Mouse (Mus musculus): ENCODE measurements around the gene Wfikkn1. TPM values are rescaled to one million over a fixed set of nuclear protein-coding genes. Genes with fewer than 3 reads are reported as not detected.
A peak's percentile ranks its signal among the peaks of the same experiment; 100 is the strongest.

Wfikkn1 gene
- total and polyA plus RNA-seq, 2 experiments from 2014 or later, result 0.29 to 1.5 TPM

GRCm38 (mm10) chr17:25836397-25837075 lies 44.1 kb downstream of the Wfikkn1 start:
- Histone ChIP-seq H3K36me3 (ENCODE audit: insufficient read depth) (peaks cover 29% of the 10 kb centered on the region), H3K4me1 (ENCODE audit: insufficient read depth) (peaks cover 33% of the 10 kb centered on the region), H3K9me3 (ENCODE audit: low read length) (no peaks in the 10 kb centered on the region), H3K27ac (ENCODE audit: low read depth, low read length) (peak overlapping the region; percentile 84), H3K4me2 (ENCODE audit: low read depth) (peak overlapping the region; percentile 89), H3K4me3 (ENCODE audit: low read depth, low read length) (peak overlapping the region; percentile 61), H3K9ac (peak overlapping the region; percentile 77), H3K27me3 (ENCODE audit: insufficient read depth, low read length) (no peaks in the 10 kb centered on the region)
- DNase-seq (no peak), ATAC-seq (peak; percentile 0; the same call in 1 of the 2 replicates)
- WGBS, result 24% methylated on average over 21 of the region's 23 CpGs
- TF ChIP-seq CTCF (IDR thresholded peaks at IDR 0.05; ENCODE audit: low read depth), result no peak

GRCm38 (mm10) chr17:25835816-25836215 lies 44.8 kb downstream of the Wfikkn1 start:
- 92% methylated on average over 16 of the region's 16 CpGs for WGBS
- Histone ChIP-seq H3K27ac (ENCODE audit: low read depth, low read length) (no peak overlapping the region), H3K4me3 (ENCODE audit: low read depth, low read length) (no peak overlapping the region), H3K9me3 (ENCODE audit: low read length) (no peaks in the 10 kb centered on the region), H3K4me1 (ENCODE audit: insufficient read depth) (peaks cover 37% of the 10 kb centered on the region), H3K4me2 (ENCODE audit: low read depth) (peak overlapping the region; percentile 89), H3K36me3 (ENCODE audit: insufficient read depth) (peaks cover 29% of the 10 kb centered on the region), H3K9ac (peak overlapping the region; percentile 77; the same call in 1 of the 2 replicates), H3K27me3 (ENCODE audit: insufficient read depth, low read length) (no peaks in the 10 kb centered on the region)
- no peak for DNase-seq
- no peak for TF ChIP-seq CTCF (IDR thresholded peaks at IDR 0.05; ENCODE audit: low read depth)
- ATAC-seq, result no peak

GRCm38 (mm10) chr17:25835301-25835700 lies 45.4 kb downstream of the Wfikkn1 start:
- ATAC-seq (no peak), DNase-seq (no peak)
- no peak overlapping the region for H3K27ac ChIP-seq (ENCODE audit: low read depth, low read length)
- WGBS, result 91% methylated on average over 7 of the region's 7 CpGs
- peaks cover 37% of the 10 kb centered on the region for H3K4me1 ChIP-seq (ENCODE audit: insufficient read depth)
- no peak overlapping the region for H3K9ac ChIP-seq
- no peaks in the 10 kb centered on the region for H3K9me3 ChIP-seq (ENCODE audit: low read length)
- H3K36me3 ChIP-seq (ENCODE audit: insufficient read depth), result peaks cover 29% of the 10 kb centered on the region
- no peak overlapping the region for H3K4me3 ChIP-seq (ENCODE audit: low read depth, low read length)
- TF ChIP-seq CTCF (IDR thresholded peaks at IDR 0.05; ENCODE audit: low read depth), result no peak
- no peaks in the 10 kb centered on the region for H3K27me3 ChIP-seq (ENCODE audit: insufficient read depth, low read length)
- H3K4me2 ChIP-seq (ENCODE audit: low read depth), result no peak overlapping the region

- Histone ChIP-seq H3K4me2 (ENCODE audit: low read depth) (peak overlapping the region; percentile 89), H3K4me3 (ENCODE audit: low read depth, low read length) (peak overlapping the region; percentile 59), H3K27ac (ENCODE audit: low read depth, low read length) (no peak overlapping the region), H3K4me1 (ENCODE audit: insufficient read depth) (peaks cover 42% of the 10 kb centered on the region), H3K36me3 (ENCODE audit: insufficient read depth) (peaks cover 29% of the 10 kb centered on the region), H3K9me3 (ENCODE audit: low read length) (no peaks in the 10 kb centered on the region), H3K9ac (no peak overlapping the region), H3K27me3 (ENCODE audit: insufficient read depth, low read length) (no peaks in the 10 kb centered on the region)
- ATAC-seq (no peak), DNase-seq (no peak)
- no peak for TF ChIP-seq CTCF (IDR thresholded peaks at IDR 0.05; ENCODE audit: low read depth)
- whole genome bisulfite sequencing, result 90% methylated on average over 12 of the region's 12 CpGs
Measured at GRCm38 (mm10) chr17:25834595-25835222, 45.9 kb downstream of the Wfikkn1 start.

- peak overlapping the region; percentile 93 for H3K27ac ChIP-seq (ENCODE audit: low read depth, low read length)
- peaks cover 44% of the 10 kb centered on the region for H3K4me1 ChIP-seq (ENCODE audit: insufficient read depth)
- ATAC-seq (no peak), DNase-seq (no peak)
- H3K9me3 ChIP-seq (ENCODE audit: low read length), result no peaks in the 10 kb centered on the region
- no peak overlapping the region for H3K9ac ChIP-seq
- peak overlapping the region; percentile 59 for H3K4me3 ChIP-seq (ENCODE audit: low read depth, low read length)
- TF ChIP-seq CTCF (IDR thresholded peaks at IDR 0.05; ENCODE audit: low read depth), result no peak
- no peaks in the 10 kb centered on the region for H3K27me3 ChIP-seq (ENCODE audit: insufficient read depth, low read length)
- H3K4me2 ChIP-seq (ENCODE audit: low read depth), result peak overlapping the region; percentile 89
- WGBS, result 47% methylated on average over 6 of the region's 6 CpGs
- H3K36me3 ChIP-seq (ENCODE audit: insufficient read depth), result peaks cover 23% of the 10 kb centered on the region
Measured at GRCm38 (mm10) chr17:25833961-25834594, 46.6 kb downstream of the Wfikkn1 start.

GRCm38 (mm10) chr17:25833291-25833663 lies 47.4 kb downstream of the Wfikkn1 start, which contains the start of gene Stub1:
Gene Stub1, minus strand, starts transcription at chr17:25833404.
- ATAC-seq (peak; percentile 48), DNase-seq (no peak)
- H3K9ac ChIP-seq, result peak within 1 kb of the TSS; percentile 76
- H3K36me3 ChIP-seq (ENCODE audit: insufficient read depth), result peaks cover 18% of the 10 kb centered on the region
- peak within 1 kb of the TSS; percentile 89 for H3K4me2 ChIP-seq (ENCODE audit: low read depth)
- peak within 1 kb of the TSS; percentile 93 for H3K27ac ChIP-seq (ENCODE audit: low read depth, low read length)
- H3K4me1 ChIP-seq (ENCODE audit: insufficient read depth), result peaks cover 46% of the 10 kb centered on the region
- no peaks in the 10 kb centered on the region for H3K27me3 ChIP-seq (ENCODE audit: insufficient read depth, low read length)
- TF ChIP-seq CTCF (IDR thresholded peaks at IDR 0.05; ENCODE audit: low read depth), result no peak
- WGBS, result 2% methylated on average over 24 of the region's 24 CpGs
- peak within 1 kb of the TSS; percentile 59 for H3K4me3 ChIP-seq (ENCODE audit: low read depth, low read length)
- no peaks in the 10 kb centered on the region for H3K9me3 ChIP-seq (ENCODE audit: low read length)

Measured in forebrain, postnatal 0 days (tissue).